Mouse (Mus musculus) lung, postnatal 0 days (tissue): ENCODE measurements around the gene Gpr179. TPM values are rescaled to one million over a fixed set of nuclear protein-coding genes. Genes with fewer than 3 reads are reported as not detected.

Experiments
- ATAC-seq: fragments of 200-750 bp; cut with Nextera tagmentation; 2 replicates; pipeline ENCODE4 v1.8.0; 2017; ENCODE audit warnings: moderate library complexity
- DNase-seq: peaks from one replicate; pipeline ENCODE4 v3.0.0-alpha.2; 2016; ENCODE audit warnings: low spot score
- H3K27ac ChIP-seq: fragments of 300-500 bp; sonication (generic); 2 replicates; pipeline ENCODE4 v1.5.1; 2014; ENCODE audit warnings: antibody characterized with exemption, mild to moderate bottlenecking, low read length, mixed read lengths
- H3K27me3 ChIP-seq: fragments of 300-500 bp; sonication (generic); replicated peaks from 2 replicates; pipeline ENCODE4 v1.6.1; 2014; ENCODE audit warnings: low read length, mixed read lengths; ENCODE audit not compliant: insufficient read depth
- H3K36me3 ChIP-seq: fragments of 300-500 bp; sonication (generic); 2 replicates; pipeline ENCODE4 v1.6.1; 2014; ENCODE audit warnings: low read length, mixed read lengths; ENCODE audit not compliant: insufficient read depth
- H3K4me1 ChIP-seq: fragments of 300-500 bp; sonication (generic); 2 replicates; pipeline ENCODE4 v1.6.1; 2014; ENCODE audit warnings: antibody characterized with exemption, low read depth, low read length, mixed read lengths; ENCODE audit not compliant: insufficient read depth
- H3K4me2 ChIP-seq: fragments of 300-500 bp; sonication (generic); replicated peaks from 2 replicates; pipeline ENCODE4 v1.6.1; 2014; ENCODE audit warnings: low read depth, mild to moderate bottlenecking, low read length, moderate library complexity, mixed read lengths
- H3K4me3 ChIP-seq: fragments of 300-500 bp; sonication (generic); 2 replicates; pipeline ENCODE4 v1.5.1; 2014; ENCODE audit warnings: low read depth, low read length
- H3K9ac ChIP-seq: fragments of 300-500 bp; sonication (generic); replicated peaks from 2 replicates; pipeline ENCODE4 v1.6.1; 2014; ENCODE audit warnings: low read depth, mild to moderate bottlenecking
- H3K9me3 ChIP-seq: fragments of 300-500 bp; sonication (generic); 2 replicates; pipeline ENCODE4 v1.6.1; 2016; ENCODE audit warnings: low read length, mixed read lengths
- CTCF ChIP-seq: IDR thresholded peaks from 2 replicates; pipeline ENCODE4 v1.5.1; 2016; ENCODE audit warnings: antibody characterized with exemption, mild to moderate bottlenecking
- EP300 ChIP-seq: IDR thresholded peaks from 2 replicates; pipeline ENCODE4 v1.6.1; 2016; ENCODE audit warnings: antibody characterized with exemption, mild to moderate bottlenecking, control low read depth
- WGBS: fragments of 180-500 bp; shearing (Covaris S2); extraction: QIAGEN DNeasy Blood & Tissue Kit; methylation state at CpG from one replicate; pipeline ENCODE4 v1.1.7; 2014; 5-methylcytosine and 5-hydroxymethylcytosine counted together
- polyA plus RNA-seq: library from polyadenylated mRNA; unstranded; fragments of >200 nt; fragmentation: Nextera tagmentation; extraction: Ambion mirVana; gene quantifications from 2 replicates; pipeline ENCODE4 v1.2.1, GENCODE M21; 2015

Gpr179 gene
- polyA plus RNA-seq, 1 experiment from 2014 or later, result 0.23 TPM

- Histone ChIP-seq H3K27me3 (no peaks in the 10 kb centered on the region), H3K4me2 (no peak overlapping the region), H3K9me3 (no peaks in the 10 kb centered on the region), H3K4me1 (peaks cover 4% of the 10 kb centered on the region; the same call in 1 of the 2 replicates), H3K4me3 (no peak overlapping the region), H3K36me3 (no peaks in the 10 kb centered on the region), H3K27ac (peak overlapping the region; percentile 51; the same call in 1 of the 2 replicates), H3K9ac (peak overlapping the region; percentile 23; the same call in 1 of the 2 replicates)
- ATAC-seq (peak; percentile 91), DNase-seq (peak; percentile 93)
- TF ChIP-seq CTCF, result no peak
- no peak for TF ChIP-seq EP300
- WGBS, result 28% methylated on average over 2 of the region's 2 CpGs
Observed at GRCm38 (mm10) chr11:97350035-97350434, 1.8 kb downstream of the Gpr179 start.

DNA sequence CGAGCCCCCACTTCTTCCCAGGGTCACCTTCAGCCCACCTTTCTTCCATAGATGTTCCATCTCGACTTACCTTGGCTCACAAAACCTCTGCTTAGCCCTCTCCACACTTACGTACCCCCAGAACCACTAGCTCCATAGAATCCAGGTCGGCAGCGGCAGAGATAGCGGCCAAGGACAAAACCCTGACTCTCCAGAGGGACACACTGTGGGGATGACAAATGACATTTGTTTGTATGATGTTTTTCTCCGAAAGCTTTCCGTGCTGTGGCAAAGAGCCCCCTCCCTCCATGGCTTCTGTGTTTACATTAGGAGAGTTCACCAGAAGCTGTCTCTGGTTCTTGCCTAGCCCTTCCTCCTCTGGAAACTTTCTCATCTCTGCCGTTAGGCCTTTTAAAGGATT is 4.6 kb downstream of the Gpr179 start:
- H3K4me3 ChIP-seq, result no peak overlapping the region
- no peaks in the 10 kb centered on the region for H3K36me3 ChIP-seq
- TF ChIP-seq EP300 (no peak), CTCF (no peak)
- H3K9me3 ChIP-seq, result no peaks in the 10 kb centered on the region
- ATAC-seq, result no peak
- peaks cover 4% of the 10 kb centered on the region; the same call in 1 of the 2 replicates for H3K4me1 ChIP-seq
- no peak for DNase-seq
- H3K9ac ChIP-seq, result no peak overlapping the region
- no peaks in the 10 kb centered on the region for H3K27me3 ChIP-seq
- 66% methylated on average over 9 of the region's 9 CpGs for WGBS
- no peak overlapping the region for H3K27ac ChIP-seq
- H3K4me2 ChIP-seq, result no peak overlapping the region

GRCm38 (mm10) chr11:97346383-97346782 is 5.5 kb downstream of the Gpr179 start:
- ATAC-seq, result no peak
- TF ChIP-seq CTCF (no peak), EP300 (no peak)
- Histone ChIP-seq H3K9me3 (no peaks in the 10 kb centered on the region), H3K4me3 (no peak overlapping the region), H3K9ac (no peak overlapping the region), H3K36me3 (no peaks in the 10 kb centered on the region), H3K27me3 (no peaks in the 10 kb centered on the region), H3K4me1 (peaks cover 4% of the 10 kb centered on the region; the same call in 1 of the 2 replicates), H3K4me2 (no peak overlapping the region), H3K27ac (no peak overlapping the region)
- WGBS, result 76% methylated on average over 9 of the region's 9 CpGs
- DNase-seq, result no peak

DNA sequence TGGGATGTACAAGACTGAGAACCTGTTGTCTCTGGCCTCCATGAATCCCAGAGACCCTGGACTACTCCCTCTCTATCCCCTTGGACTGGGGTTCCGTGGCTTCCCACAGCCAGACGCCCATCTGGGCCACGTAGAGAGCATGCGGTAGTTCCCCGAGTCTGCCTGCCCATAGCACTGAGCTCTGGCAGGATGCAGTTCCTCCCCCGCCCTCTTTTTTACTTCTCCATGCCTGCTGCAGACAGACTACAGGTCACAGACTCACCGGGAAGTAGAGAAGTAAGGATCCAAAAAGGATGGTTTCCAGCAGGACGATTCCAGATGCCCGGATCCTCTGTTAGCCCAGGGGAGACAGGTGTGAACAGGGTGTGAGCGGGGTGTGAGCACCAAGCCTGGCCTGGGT is 6.4 kb downstream of the Gpr179 start:
- DNase-seq (no peak), ATAC-seq (no peak)
- H3K4me1 ChIP-seq, result peaks cover 4% of the 10 kb centered on the region; the same call in 1 of the 2 replicates
- no peak overlapping the region for H3K9ac ChIP-seq
- TF ChIP-seq EP300, result no peak
- TF ChIP-seq CTCF, result no peak
- no peak overlapping the region for H3K4me3 ChIP-seq
- H3K36me3 ChIP-seq, result no peaks in the 10 kb centered on the region
- 60% methylated on average over 10 of the region's 10 CpGs for WGBS
- no peak overlapping the region for H3K4me2 ChIP-seq
- H3K27ac ChIP-seq, result no peak overlapping the region
- H3K9me3 ChIP-seq, result no peaks in the 10 kb centered on the region
- no peaks in the 10 kb centered on the region for H3K27me3 ChIP-seq

- no peaks in the 10 kb centered on the region for H3K9me3 ChIP-seq
- DNase-seq (peak; percentile 72), ATAC-seq (peak; percentile 40)
- no peaks in the 10 kb centered on the region for H3K36me3 ChIP-seq
- H3K27ac ChIP-seq, result no peak overlapping the region
- H3K4me3 ChIP-seq, result no peak overlapping the region
- 25% methylated on average over 17 of the region's 17 CpGs for WGBS
- H3K9ac ChIP-seq, result no peak overlapping the region; the same call in 1 of the 2 replicates
- TF ChIP-seq CTCF (peak; percentile 70), EP300 (no peak)
- peak overlapping the region; percentile 46 for H3K4me2 ChIP-seq
- H3K4me1 ChIP-seq, result no peaks in the 10 kb centered on the region
- H3K27me3 ChIP-seq, result no peaks in the 10 kb centered on the region
Observed at GRCm38 (mm10) chr11:97343619-97344018, 8.3 kb downstream of the Gpr179 start.

DNA sequence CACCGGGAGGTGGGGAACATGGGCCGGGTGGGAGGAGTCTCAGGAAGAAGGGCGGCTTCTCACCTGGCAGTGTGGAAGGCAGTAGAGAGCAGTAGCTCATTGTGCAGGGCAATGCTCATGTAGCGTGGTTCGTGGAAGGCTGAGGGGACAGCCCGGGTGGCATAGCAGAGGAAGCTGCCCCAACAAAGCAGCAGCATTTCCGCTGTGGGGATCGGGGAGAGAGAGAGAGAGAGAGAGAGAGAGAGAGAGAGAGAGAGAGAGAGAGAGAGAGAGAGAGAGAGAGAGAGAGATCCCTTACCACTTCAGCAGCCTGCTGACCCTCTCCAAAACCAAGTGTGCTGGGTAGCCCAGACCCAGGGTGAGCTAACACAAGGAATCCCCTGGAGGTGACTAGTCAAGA is 8.7 kb downstream of the Gpr179 start:
- Histone ChIP-seq H3K36me3 (no peaks in the 10 kb centered on the region), H3K9me3 (no peaks in the 10 kb centered on the region), H3K9ac (no peak overlapping the region), H3K4me1 (no peaks in the 10 kb centered on the region), H3K27ac (no peak overlapping the region), H3K27me3 (no peaks in the 10 kb centered on the region), H3K4me3 (no peak overlapping the region), H3K4me2 (peak overlapping the region; percentile 46)
- ATAC-seq (no peak), DNase-seq (no peak)
- TF ChIP-seq CTCF (no peak), EP300 (no peak)
- WGBS, result 28% methylated on average over 6 of the region's 8 CpGs

- Histone ChIP-seq H3K4me1 (peaks cover 14% of the 10 kb centered on the region; the same call in 1 of the 2 replicates), H3K36me3 (no peaks in the 10 kb centered on the region), H3K9me3 (no peaks in the 10 kb centered on the region), H3K4me3 (no peak overlapping the region), H3K27ac (peak overlapping the region; percentile 86), H3K9ac (no peak overlapping the region), H3K27me3 (no peaks in the 10 kb centered on the region), H3K4me2 (peak overlapping the region; percentile 51)
- peak; percentile 69 for ATAC-seq
- peak; percentile 89 for DNase-seq
- 7% methylated on average over 17 of the region's 17 CpGs for WGBS
- TF ChIP-seq CTCF (no peak), EP300 (no peak)
Observed at GRCm38 (mm10) chr11:97338977-97339315, 12.9 kb downstream of the Gpr179 start.
